Mouse (Mus musculus) stomach, postnatal 0 days (tissue): ENCODE data around the gene Bicral. TPM values are rescaled to one million over a fixed set of nuclear protein-coding genes. Genes with fewer than 3 reads are reported as not detected.

Source experiments
- ATAC-seq: fragments of 200-750 bp; cut with Nextera tagmentation; 2 replicates; pipeline ENCODE4 v1.8.0; 2017; ENCODE audit not compliant: low FRiP score, low TSS enrichment
- DNase-seq: peaks from one replicate; pipeline ENCODE4 v3.0.0-alpha.2; 2016; ENCODE audit warnings: low spot score
- H3K27ac ChIP-seq: fragments of 300-500 bp; sonication (generic); replicated peaks from 2 replicates; pipeline ENCODE4 v1.5.1; 2014; ENCODE audit warnings: mild to moderate bottlenecking, control low read depth
- H3K27me3 ChIP-seq: fragments of 300-500 bp; sonication (generic); 2 replicates; pipeline ENCODE4 v1.6.1; 2014; ENCODE audit warnings: low read length; ENCODE audit not compliant: control insufficient read depth, insufficient read depth
- H3K36me3 ChIP-seq: fragments of 300-500 bp; sonication (generic); 2 replicates; pipeline ENCODE4 v1.6.1; 2014; ENCODE audit warnings: low read length, mixed read lengths; ENCODE audit not compliant: control insufficient read depth, insufficient read depth
- H3K4me1 ChIP-seq: fragments of 300-500 bp; sonication (generic); replicated peaks from 2 replicates; pipeline ENCODE4 v1.6.1; 2014; ENCODE audit warnings: antibody characterized with exemption; ENCODE audit not compliant: control insufficient read depth, insufficient read depth
- H3K4me2 ChIP-seq: fragments of 300-500 bp; sonication (generic); replicated peaks from 2 replicates; pipeline ENCODE4 v1.6.1; 2014; ENCODE audit warnings: low read depth, mild to moderate bottlenecking, control low read depth, moderate library complexity
- H3K4me3 ChIP-seq: fragments of 300-500 bp; sonication (generic); 2 replicates; pipeline ENCODE4 v1.5.1; 2014; ENCODE audit warnings: low read depth, low read length, control low read depth
- H3K9ac ChIP-seq: fragments of 300-500 bp; sonication (generic); 2 replicates; pipeline ENCODE4 v1.6.1; 2014; ENCODE audit warnings: mild to moderate bottlenecking, low read length, control low read depth, mixed read lengths
- H3K9me3 ChIP-seq: fragments of 300-500 bp; sonication (generic); 2 replicates; pipeline ENCODE4 v1.6.1; 2016; ENCODE audit warnings: low read length; ENCODE audit not compliant: control insufficient read depth
- CTCF ChIP-seq: IDR thresholded peaks from 2 replicates; pipeline ENCODE4 v1.5.1; 2016; ENCODE audit warnings: antibody characterized with exemption, low read depth, mild to moderate bottlenecking, moderate library complexity
- EP300 ChIP-seq: optimal IDR thresholded peaks from 2 replicates; pipeline ENCODE3; 2016; ENCODE audit warnings: antibody characterized with exemption
- WGBS: fragments of 180-500 bp; shearing (Covaris S2); extraction: QIAGEN DNeasy Blood & Tissue Kit; methylation state at CpG from one replicate; pipeline ENCODE4 v1.1.7; 2014; 5-methylcytosine and 5-hydroxymethylcytosine counted together
- polyA plus RNA-seq: library from polyadenylated mRNA; unstranded; fragments of >200 nt; fragmentation: Nextera tagmentation; extraction: Ambion mirVana; gene quantifications from 2 replicates; pipeline ENCODE4 v1.2.1, GENCODE M21; 2015

The Bicral gene
- polyA plus RNA-seq, 1 experiment from 2014 or later = 2.3 TPM

DNA sequence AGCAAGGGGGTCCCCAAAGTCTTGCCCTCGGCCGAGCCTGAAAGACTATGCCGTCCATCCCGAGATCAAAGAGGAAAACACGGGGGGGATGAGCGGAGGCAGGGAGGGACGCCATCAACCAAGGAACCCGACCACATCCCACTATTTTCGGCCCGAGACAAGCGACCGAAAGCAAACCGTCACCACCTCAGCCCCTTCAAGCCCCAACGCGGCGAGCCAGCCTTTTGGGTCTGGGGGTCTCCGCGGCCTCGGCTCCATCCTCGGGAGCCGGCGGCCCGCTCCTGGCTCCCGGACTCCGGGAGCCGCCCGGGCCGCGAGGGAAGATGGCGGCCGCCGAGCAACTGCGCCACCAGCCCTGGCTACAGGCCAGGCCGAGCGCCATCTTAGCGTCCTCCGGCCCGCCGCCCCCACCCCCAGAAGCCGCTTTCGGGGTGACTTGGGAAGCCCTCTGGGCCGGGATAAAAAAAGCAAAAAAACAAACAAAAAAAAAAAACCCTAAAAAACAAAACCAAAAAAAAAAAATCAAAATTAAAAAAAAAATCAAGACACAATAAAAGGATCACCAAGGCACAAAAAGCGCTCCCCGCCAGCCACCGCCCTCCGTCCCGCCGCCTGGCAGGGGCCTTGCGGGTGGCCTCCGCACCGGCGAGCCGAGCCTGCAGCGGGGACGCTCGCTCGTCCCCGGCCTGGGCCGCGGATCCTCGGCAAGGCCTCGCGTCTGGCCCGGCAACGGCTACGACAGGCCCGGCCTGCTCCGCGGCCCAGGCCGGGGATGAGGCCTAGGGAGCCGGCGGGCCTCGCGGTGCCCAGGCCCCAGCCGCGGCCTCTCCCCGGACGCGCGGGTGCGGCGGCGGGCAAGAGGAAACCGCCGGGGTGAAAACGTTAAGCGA, 1.6 kb downstream of the Bicral start:
- Histone ChIP-seq H3K36me3 (no peaks in the 10 kb centered on the region), H3K4me1 (no peaks in the 10 kb centered on the region; the same call in none of the 2 replicates), H3K4me3 (peak overlapping the region; percentile 99), H3K27me3 (no peaks in the 10 kb centered on the region), H3K4me2 (peak overlapping the region; percentile 62), H3K27ac (peak overlapping the region; percentile 100), H3K9ac (peak overlapping the region; percentile 100), H3K9me3 (no peaks in the 10 kb centered on the region)
- DNase-seq (peak; percentile 85), ATAC-seq (peak; percentile 42)
- TF ChIP-seq EP300 (peak; percentile 32), CTCF (no peak; the same call in 1 of the 2 replicates)
- WGBS = under 1% methylated on average over 84 of the region's 87 CpGs

DNA sequence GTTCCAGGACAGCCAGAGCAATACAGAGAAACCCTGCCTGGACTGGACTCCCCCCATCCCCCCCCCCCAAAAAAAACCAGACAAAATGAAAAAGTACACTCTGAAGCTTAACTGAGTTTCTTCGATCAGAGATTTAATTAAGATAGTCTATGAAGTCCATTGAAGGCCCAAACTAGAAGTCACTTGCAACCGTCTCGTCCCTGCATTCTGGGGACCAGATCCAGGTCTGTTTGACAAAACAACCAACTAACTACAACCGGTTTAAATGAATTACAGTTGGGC, 2.2 kb downstream of the Bicral start:
- no peak for DNase-seq

DNA sequence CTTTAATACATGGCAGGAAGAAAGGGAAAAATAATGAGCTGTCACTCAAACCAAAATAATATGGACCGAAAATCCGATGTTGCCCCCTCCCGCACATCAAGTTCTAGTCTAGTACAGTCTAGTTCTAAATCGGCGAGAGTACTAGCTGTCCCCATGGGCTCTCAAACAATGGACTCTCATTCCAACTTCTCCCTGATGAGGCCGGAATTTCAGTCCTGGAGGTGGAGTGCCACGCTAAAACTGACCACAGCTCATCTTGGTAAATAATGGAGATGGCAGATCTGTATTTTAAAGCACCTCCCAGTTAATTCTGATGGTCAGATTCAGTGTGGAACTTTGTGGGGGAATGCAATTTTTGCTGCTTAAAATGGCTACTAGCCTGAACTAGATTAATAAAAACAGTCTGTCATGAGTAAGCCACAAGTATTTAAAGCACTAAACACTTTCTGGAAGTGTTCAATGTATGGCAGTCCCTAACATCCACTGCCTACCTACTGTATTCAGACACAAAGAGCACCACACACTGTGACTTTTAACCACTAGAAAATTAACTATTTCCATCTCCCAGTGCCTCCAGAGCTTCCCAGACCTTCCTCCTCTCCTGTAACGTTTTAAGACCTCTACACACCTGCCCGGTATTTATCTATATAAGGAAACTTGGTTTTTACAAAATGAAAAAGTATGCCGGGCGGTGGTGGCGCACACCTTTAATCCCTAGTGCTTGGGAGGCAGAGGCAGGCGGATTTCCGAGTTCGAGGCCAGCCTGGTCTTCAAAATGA, 2.8 kb downstream of the Bicral start:
- no peak for DNase-seq
- Histone ChIP-seq H3K4me2 (peak overlapping the region; percentile 62), H3K27me3 (no peaks in the 10 kb centered on the region), H3K9ac (peak overlapping the region; percentile 100), H3K4me3 (peak overlapping the region; percentile 99), H3K36me3 (no peaks in the 10 kb centered on the region), H3K4me1 (no peaks in the 10 kb centered on the region; the same call in none of the 2 replicates), H3K9me3 (no peaks in the 10 kb centered on the region), H3K27ac (peak overlapping the region; percentile 100)
- 35% methylated on average over 15 of the region's 15 CpGs for WGBS
- TF ChIP-seq EP300 (no peak), CTCF (no peak)
- ATAC-seq = no peak

More for the DNA sequence above, 2.2 kb downstream of the Bicral start:
- TF ChIP-seq EP300 (no peak), CTCF (no peak)
- 3% methylated on average over 4 of the region's 4 CpGs for WGBS
- H3K27me3 ChIP-seq = no peaks in the 10 kb centered on the region
- ATAC-seq = no peak
- H3K9me3 ChIP-seq = no peaks in the 10 kb centered on the region
- peak overlapping the region; percentile 99 for H3K4me3 ChIP-seq
- H3K9ac ChIP-seq = peak overlapping the region; percentile 100
- peak overlapping the region; percentile 62 for H3K4me2 ChIP-seq
- peak overlapping the region; percentile 100 for H3K27ac ChIP-seq
- no peaks in the 10 kb centered on the region for H3K36me3 ChIP-seq
- no peaks in the 10 kb centered on the region; the same call in none of the 2 replicates for H3K4me1 ChIP-seq

DNA sequence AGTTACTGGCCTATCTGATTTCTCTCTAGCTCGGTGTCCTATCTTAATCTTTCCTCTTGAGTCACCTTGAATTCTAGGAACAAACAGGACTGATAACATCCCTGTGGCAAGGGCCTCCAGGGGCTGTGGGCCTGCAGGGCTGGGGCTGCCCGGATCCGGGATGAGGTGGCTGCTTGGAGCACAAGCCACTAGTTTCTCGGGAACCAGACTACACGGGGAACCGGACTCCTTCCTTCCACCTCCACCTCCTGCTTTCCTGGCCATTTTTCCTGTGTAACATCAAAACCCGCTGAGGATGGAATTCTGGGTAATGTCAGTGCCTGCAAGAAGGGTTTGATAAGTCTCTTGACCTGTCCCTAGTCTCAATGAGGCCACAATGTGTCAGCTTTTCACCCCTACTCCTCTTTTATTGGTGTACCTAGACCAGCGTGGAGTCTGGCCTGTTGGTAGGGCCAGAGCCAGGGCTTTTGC, 3.6 kb downstream of the Bicral start:
- no peaks in the 10 kb centered on the region for H3K9me3 ChIP-seq
- peak overlapping the region; percentile 100 for H3K27ac ChIP-seq
- H3K27me3 ChIP-seq = no peaks in the 10 kb centered on the region
- 54% methylated on average over 8 of the region's 8 CpGs for WGBS
- peak overlapping the region; percentile 99; the same call in 1 of the 2 replicates for H3K4me3 ChIP-seq
- H3K9ac ChIP-seq = 0 out of 2 replicates have a peak overlapping the region, but pooled peaks have one; percentile 31
- no peak for TF ChIP-seq EP300
- no peak for TF ChIP-seq CTCF
- peak overlapping the region; percentile 62 for H3K4me2 ChIP-seq
- H3K4me1 ChIP-seq = no peaks in the 10 kb centered on the region; the same call in none of the 2 replicates
- no peaks in the 10 kb centered on the region for H3K36me3 ChIP-seq
- ATAC-seq (0 out of 2 replicates have a peak, but pooled peaks have one; percentile 13), DNase-seq (peak; percentile 67)

DNA sequence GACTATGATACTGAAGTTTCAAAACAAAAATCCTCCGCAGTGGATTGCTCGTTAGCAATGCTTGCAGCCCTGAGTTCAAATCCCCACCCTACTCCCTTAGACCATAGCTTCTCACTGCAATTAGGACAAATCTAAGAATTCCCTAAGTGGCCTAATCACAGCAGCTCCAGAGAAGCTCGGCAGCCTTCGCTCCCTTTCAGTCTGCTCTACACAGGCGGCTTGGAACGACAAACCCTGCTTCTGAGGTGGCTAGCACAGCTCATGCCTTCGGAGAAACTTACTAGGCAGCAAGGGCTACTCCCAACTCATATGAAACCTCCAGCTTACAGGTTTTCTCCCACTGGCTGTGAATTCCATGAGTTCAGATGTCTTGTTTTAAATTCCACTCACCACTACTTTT, 4.2 kb downstream of the Bicral start:
- DNase-seq = no peak
- no peaks in the 10 kb centered on the region; the same call in none of the 2 replicates for H3K4me1 ChIP-seq
- H3K27ac ChIP-seq = peak overlapping the region; percentile 100; the same call in 1 of the 2 replicates
- H3K9me3 ChIP-seq = no peaks in the 10 kb centered on the region
- H3K9ac ChIP-seq = no peak overlapping the region
- TF ChIP-seq EP300 = no peak
- no peak for TF ChIP-seq CTCF
- whole genome bisulfite sequencing = 81% methylated on average over 7 of the region's 7 CpGs
- no peak for ATAC-seq
- H3K4me2 ChIP-seq = no peak overlapping the region; the same call in 1 of the 2 replicates
- H3K27me3 ChIP-seq = no peaks in the 10 kb centered on the region
- no peak overlapping the region for H3K4me3 ChIP-seq
- H3K36me3 ChIP-seq = no peaks in the 10 kb centered on the region
